Mouse (Mus musculus) lung, postnatal 4 days (tissue): ENCODE results near the gene Ndufa5.

ENCODE experiments used
- DNase-seq, 2 experiments: peaks; one replicate each; pipeline ENCODE4 v3.0.0; 2021

The Ndufa5 gene

GRCm38 (mm10) chr6:24516197-24516596 is 11.6 kb downstream of the Ndufa5 start:
- DNase-seq: no peak

GRCm38 (mm10) chr6:24514552-24515284 is 13.1 kb downstream of the Ndufa5 start, which contains the start of gene Iqub:
Iqub (minus strand) TSS chr6:24515067.
- peak; percentile 61 to 71 for DNase-seq

GRCm38 (mm10) chr6:24504141-24504540 is 23.7 kb downstream of the Ndufa5 start:
- DNase-seq: no peak

- no peak for DNase-seq
These were observed 37.5 kb downstream of the Ndufa5 start for GRCm38 (mm10) chr6:24490341-24490740.

GRCm38 (mm10) chr6:24486530-24486929 is 41.3 kb downstream of the Ndufa5 start:
- DNase-seq: no peak

- no peak for DNase-seq
These were observed 57.2 kb downstream of the Ndufa5 start for GRCm38 (mm10) chr6:24470571-24471132.

GRCm38 (mm10) chr6:24470135-24470534 is 57.7 kb downstream of the Ndufa5 start:
- DNase-seq: no peak
